Mouse (Mus musculus): Measurements from ENCODE around the gene Pfkl.

DNA sequence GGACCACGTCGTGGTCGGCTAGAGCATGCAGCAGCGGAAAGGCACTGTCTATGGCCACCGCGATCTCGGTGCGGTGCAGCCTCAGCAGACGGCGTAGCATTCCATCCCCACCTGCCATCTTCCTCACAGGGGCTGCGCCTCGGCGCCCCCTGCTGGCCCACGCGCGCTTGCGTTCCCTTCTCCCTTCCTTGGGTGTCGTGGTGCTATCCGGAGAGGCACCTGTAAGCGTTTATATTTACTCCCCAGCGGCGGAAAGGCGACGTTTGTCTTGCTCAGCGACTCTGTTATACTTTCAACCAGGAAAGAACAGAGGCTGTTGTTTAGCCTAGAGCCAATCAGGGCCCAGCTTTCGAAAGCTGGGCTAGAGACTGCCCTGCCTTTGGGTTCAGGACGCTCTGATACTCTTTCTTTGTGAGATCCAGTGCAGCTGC is 33.5 kb upstream of the Pfkl start, which contains the start of gene Aire:
- TF ChIP-seq CTCF (IDR thresholded peaks at IDR 0.05), result peak; percentile 89
- no peak for TF ChIP-seq EP300 (IDR thresholded peaks at IDR 0.05)
